ENCODE assay signal across 18 mouse cellular contexts in genomic region chr1:155795791-155796233, GRCm38 (mm10). TPM values are rescaled to one million over a fixed set of nuclear protein-coding genes. Genes with fewer than 3 reads are reported as not detected.
DNase-seq lines count a peak whose midpoint lies in the region; ATAC-seq and TF ChIP-seq lines count a peak whose summit lies in the region.
"Had no signal": no experiment of that assay in that cellular context is flagged by ENCODE, and none has a peak within 500 bp of the region (broad histone marks: within the 10 kb centered on the region; RNA-seq: fewer than 3 reads in every experiment).

No protein-coding gene starts in this region.

- peak; percentile 37; the same call in 1 of the 2 replicates for ATAC-seq in heart, postnatal 0 days (ENCODE audit: insufficient read depth, low read depth)

- H3K27me3 ChIP-seq in heart, postnatal 0 days (ENCODE audit: control insufficient read depth, insufficient read depth, low read length): no peaks in the 10 kb centered on the region
- no peaks in the 10 kb centered on the region for H3K27me3 ChIP-seq in embryonic facial prominence, embryonic 10.5 days (replicated peaks; ENCODE audit: low read depth, poor library complexity, severe bottlenecking)
- H3K27me3 ChIP-seq: hindbrain, embryonic 12.5 days; limb, embryonic 12.5 days had no signal

- H3K4me1 ChIP-seq in heart, postnatal 0 days (ENCODE audit: control insufficient read depth, insufficient read depth): peaks cover 11% of the 10 kb centered on the region
- H3K4me1 ChIP-seq in embryonic facial prominence, embryonic 10.5 days: peaks cover 2% of the 10 kb centered on the region; the same call in 1 of the 2 replicates
- H3K4me1 ChIP-seq: limb, embryonic 12.5 days had no signal

- H3K9me3 ChIP-seq in heart, postnatal 0 days (replicated peaks; ENCODE audit: control insufficient read depth, low read length): no peaks in the 10 kb centered on the region
- no peaks in the 10 kb centered on the region for H3K9me3 ChIP-seq in embryonic facial prominence, embryonic 10.5 days
- H3K9me3 ChIP-seq: G1E; hindbrain, embryonic 12.5 days; limb, embryonic 12.5 days had no signal

- no peak for TF ChIP-seq EP300 in heart, postnatal 0 days (IDR thresholded peaks at IDR 0.05; ENCODE audit: low read depth)

- H3K27ac ChIP-seq in heart, postnatal 0 days (ENCODE audit: low read depth): no peak overlapping the region
- no peak overlapping the region for H3K27ac ChIP-seq in embryonic facial prominence, embryonic 10.5 days (replicated peaks)
- H3K27ac ChIP-seq: hindbrain, embryonic 12.5 days; limb, embryonic 12.5 days had no signal

- H3K9ac ChIP-seq in heart, postnatal 0 days (replicated peaks; ENCODE audit: low read depth, low read length): no peak overlapping the region
- H3K9ac ChIP-seq: hindbrain, embryonic 12.5 days; limb, embryonic 12.5 days had no signal

- H3K36me3 ChIP-seq in heart, postnatal 0 days (replicated peaks; ENCODE audit: control insufficient read depth, insufficient read depth, low read length): peaks cover 39% of the 10 kb centered on the region
- peaks cover 43% of the 10 kb centered on the region for H3K36me3 ChIP-seq in embryonic facial prominence, embryonic 10.5 days (replicated peaks)
- H3K36me3 ChIP-seq: G1E had no signal

- DNase-seq in heart, postnatal 0 days (ENCODE audit: low spot score): no peak
- no peak for DNase-seq in heart, adult 9 months (ENCODE audit: low spot score in 2 of 2)
- peak; percentile 31 for DNase-seq in NIH3T3 (ENCODE audit: low read depth)
- peak; percentile 86 for DNase-seq in gonadal fat pad, adult 2 months (ENCODE audit: low read depth)
- peak; percentile 27 for DNase-seq in ovary, postnatal 14 days (ENCODE audit: low spot score)
- DNase-seq in embryonic facial prominence, embryonic 10.5 days (ENCODE audit: low spot score): no peak
- no peak for DNase-seq in B cell, adult 2 months
- DNase-seq in gastrocnemius, adult 8-10 months (ENCODE audit: low spot score in 2 of 2): no peak
- DNase-seq: cerebellum, adult 8-10 months; kidney, adult 11 months; thymus, postnatal 14 days had no signal

- no peak overlapping the region for H3K4me2 ChIP-seq in heart, postnatal 0 days (ENCODE audit: low read depth, low read length)
- H3K4me2 ChIP-seq: hindbrain, embryonic 12.5 days; limb, embryonic 12.5 days had no signal

- TF ChIP-seq CTCF in heart, postnatal 0 days (IDR thresholded peaks at IDR 0.05; ENCODE audit: low read depth): no peak

- WGBS in heart, postnatal 0 days: 70% methylated on average over 5 of the region's 5 CpGs
- WGBS in embryonic facial prominence, embryonic 10.5 days: 95% methylated on average over 5 of the region's 5 CpGs

- no peak overlapping the region for H3K4me3 ChIP-seq in heart, postnatal 0 days (ENCODE audit: low read depth, low read length)
- H3K4me3 ChIP-seq in embryonic facial prominence, embryonic 10.5 days: no peak overlapping the region
- H3K4me3 ChIP-seq: hindbrain, embryonic 12.5 days; limb, embryonic 12.5 days had no signal

RNA-seq across cellular contexts. Expression of gene Qsox1, which starts 16.9 kb away (rescaled TPM):
- 58.2 and 64.8 TPM in 2 replicates for total RNA-seq in heart, postnatal 0 days (2014; rRNA removed; ENCODE audit: low replicate concordance)
- polyA plus RNA-seq in heart, postnatal 0 days (2015; fragmentation: Nextera tagmentation; extraction: Ambion mirVana): 28.1 and 33.2 TPM in 2 replicates
- 244 and 295 TPM in 2 replicates for polyA plus RNA-seq in gonadal fat pad, adult 2 months (2012; rRNA removed)
- polyA plus RNA-seq in embryonic facial prominence, embryonic 10.5 days (2016; fragmentation: Nextera tagmentation; extraction: Ambion mirVana): 14.8 and 14.9 TPM in 2 replicates
- total RNA-seq in gastrocnemius, adult 8-10 months (2022): 10 to 100 TPM; 15.6 to 20.1 (median 16.5) TPM

RNA-seq across cellular contexts. Expression of gene Lhx4, which starts 44.3 kb away (rescaled TPM):
- total RNA-seq in heart, postnatal 0 days (2014; rRNA removed; ENCODE audit: low replicate concordance): not detected in 2 replicates
- polyA plus RNA-seq in heart, postnatal 0 days (2015; fragmentation: Nextera tagmentation; extraction: Ambion mirVana): not detected in 2 replicates
- 0.32 and 0.43 TPM in 2 replicates for polyA plus RNA-seq in gonadal fat pad, adult 2 months (2012; rRNA removed)
- polyA plus RNA-seq in embryonic facial prominence, embryonic 10.5 days (2016; fragmentation: Nextera tagmentation; extraction: Ambion mirVana): 1.1 and 2.5 TPM in 2 replicates
- total RNA-seq in gastrocnemius, adult 8-10 months (2022): not detected
- total RNA-seq: gastrocnemius, postnatal 4 days; megakaryocyte, adult 5-6 weeks had no signal
- polyA plus RNA-seq: C2C12; G1E; limb, embryonic 12.5 days; spleen, adult 2 months had no signal

Comparison
In these comparisons a context has a peak if more than half of its experiments do, and no peak if none do; other contexts are left out.
1. DNase-seq: peak in NIH3T3 (single experiment), gonadal fat pad, adult 2 months (single experiment) and ovary, postnatal 14 days (single experiment); none in heart, postnatal 0 days (single experiment), heart, adult 9 months (0 of 2), embryonic facial prominence, embryonic 10.5 days (single experiment), B cell, adult 2 months (0 of 2) and gastrocnemius, adult 8-10 months (0 of 2).